Mouse (Mus musculus) adrenal gland, adult 2 months (tissue): ENCODE measurements around the gene Klhdc7b. TPM values are rescaled to one million over a fixed set of nuclear protein-coding genes. Genes with fewer than 3 reads are reported as not detected.
A peak's percentile ranks its signal among the peaks of the same experiment; 100 is the strongest.

Experiments used
- DNase-seq: peaks from one replicate; pipeline ENCODE4 v3.0.0; 2021
- long read RNA-seq: library from polyadenylated mRNA; stranded (forward); transcript quantifications from one replicate; pipeline ENCODE4 v2.0.0, GENCODE M21; 2021
- polyA plus RNA-seq: library from polyadenylated mRNA; depleted of rRNA; stranded (reverse); fragments of >200 nt; gene quantifications from 2 replicates; pipeline ENCODE4 v1.2.3, GENCODE M21; 2012; rRNA removed
- total RNA-seq, 2 experiments: library from RNA; stranded (reverse); gene quantifications; 2 replicates each; pipeline ENCODE4 v1.2.3; 2021

Gene Klhdc7b
- total RNA-seq (not detected), polyA plus RNA-seq (not detected in 2 replicates)
- long read RNA-seq, result 0 reads

DNA sequence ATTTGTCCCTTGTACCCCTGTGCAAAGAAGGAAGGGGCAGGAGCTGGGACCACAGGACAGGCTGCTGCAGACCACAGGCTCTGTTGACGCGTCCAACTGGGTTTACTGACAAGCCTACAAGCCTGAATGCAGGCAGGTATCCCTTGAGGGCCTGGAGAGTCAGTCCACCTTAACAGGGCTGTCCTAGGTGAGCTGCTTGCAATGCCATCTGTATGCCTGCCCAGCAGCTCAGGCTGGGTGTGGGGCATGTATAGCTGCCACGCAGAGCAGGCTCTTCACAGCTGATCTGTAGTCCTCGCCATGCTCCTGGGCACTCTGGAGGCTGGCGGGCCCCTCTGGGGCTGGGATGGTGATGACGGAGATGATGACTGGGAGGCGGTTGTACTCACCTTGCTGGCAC is at the start of gene Klhdc7b:
Gene Klhdc7b, plus strand, starts transcription at position 301 of the 400 bp plus-strand sequence.
- DNase-seq, result no peak

DNA sequence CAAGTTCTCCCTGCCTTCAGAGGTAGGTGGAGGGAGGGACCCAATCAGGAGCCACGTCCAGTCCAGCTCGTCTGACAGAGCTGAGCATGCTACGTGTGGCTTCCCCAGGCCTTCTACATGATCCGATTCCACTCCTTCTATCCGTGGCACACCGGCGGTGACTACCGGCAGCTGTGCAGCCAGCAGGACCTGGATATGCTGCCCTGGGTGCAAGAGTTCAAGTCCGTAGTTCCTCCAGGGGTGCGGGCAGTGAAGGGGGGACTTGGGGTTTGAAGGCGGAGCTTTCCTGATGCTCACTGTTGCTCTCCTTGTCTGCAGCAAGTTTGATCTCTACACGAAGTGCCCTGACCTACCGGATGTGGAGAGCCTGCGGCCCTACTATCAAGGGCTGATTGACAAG is 48.3 kb upstream of the Klhdc7b start:
- DNase-seq, result no peak

DNA sequence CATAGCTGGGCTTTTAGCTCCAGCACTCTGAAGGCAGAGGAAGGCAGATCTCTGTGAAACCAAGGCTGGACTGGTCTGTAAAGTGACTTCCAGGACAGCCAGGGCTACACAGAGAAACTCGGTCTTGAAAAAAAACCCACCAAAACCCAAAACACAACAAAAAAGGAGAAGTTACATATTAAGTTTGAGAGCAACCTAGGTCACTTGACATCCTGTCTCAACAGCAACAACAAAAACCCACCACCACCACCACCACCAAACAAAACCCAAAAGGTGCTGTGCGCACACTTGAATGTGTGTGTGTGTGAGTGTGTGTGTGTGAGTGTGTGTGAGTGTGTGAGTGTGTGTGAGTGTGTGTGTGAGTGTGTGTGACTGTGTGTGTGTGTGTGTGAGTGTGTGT is 45.0 kb upstream of the Klhdc7b start:
- DNase-seq, result no peak

DNA sequence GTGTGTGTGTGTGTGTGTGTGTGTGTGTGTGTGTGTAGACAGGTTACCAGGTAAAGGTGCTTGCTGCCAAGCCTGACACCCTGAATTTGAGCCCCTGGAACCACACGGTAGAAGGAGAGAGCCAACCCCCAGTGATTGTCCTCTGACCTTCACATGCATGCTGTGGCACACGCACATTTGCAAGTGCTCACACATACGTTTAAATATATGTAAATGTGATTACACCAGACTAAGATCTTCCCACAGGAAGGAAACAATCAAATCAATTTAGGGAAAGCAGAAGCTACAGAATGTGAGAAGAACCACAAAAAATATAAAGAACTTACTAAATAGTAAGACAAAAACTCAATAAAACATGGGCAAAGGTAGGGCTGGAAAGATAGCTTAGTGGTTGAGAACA is 44.6 kb upstream of the Klhdc7b start:
- DNase-seq, result no peak

DNA sequence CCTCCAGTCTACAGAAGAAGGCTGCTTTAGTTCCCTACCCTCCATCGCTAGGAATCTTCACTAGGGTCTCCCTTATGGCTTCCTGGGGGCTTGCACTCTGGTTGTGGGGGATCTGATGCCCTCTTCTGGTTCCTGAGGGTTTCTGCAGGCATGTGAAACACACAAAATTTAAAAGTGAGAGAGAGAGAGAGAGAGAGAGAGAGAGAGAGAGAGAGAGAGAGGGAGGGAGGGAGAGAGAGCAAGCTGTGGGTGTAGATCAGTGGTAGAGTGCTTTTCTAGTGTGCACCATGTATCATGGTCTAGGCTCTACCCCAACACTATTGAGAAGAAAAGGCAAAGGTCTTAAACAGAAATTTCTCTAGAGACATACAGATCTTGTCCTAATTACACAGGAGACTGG is 43.0 kb upstream of the Klhdc7b start:
- DNase-seq, result no peak

DNA sequence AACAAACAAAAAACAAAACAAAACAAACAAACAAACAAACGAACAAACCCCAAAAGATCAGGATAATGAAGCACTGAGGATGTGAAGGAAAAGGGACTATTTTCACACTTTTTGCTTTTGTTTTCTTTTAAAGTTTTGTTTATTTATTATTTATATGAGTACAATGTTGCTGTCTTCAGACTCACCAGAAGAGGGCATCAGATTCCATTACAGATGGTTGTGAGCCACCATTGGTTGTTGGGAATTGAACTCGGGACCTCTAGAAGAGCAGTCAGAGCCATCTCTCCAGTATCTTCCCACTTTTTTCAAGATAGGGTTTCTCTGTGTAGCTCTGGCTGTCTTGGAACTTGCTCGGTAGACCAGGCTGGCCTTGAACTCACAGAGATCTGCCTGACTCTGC is 41.4 kb upstream of the Klhdc7b start:
- DNase-seq, result no peak

DNA sequence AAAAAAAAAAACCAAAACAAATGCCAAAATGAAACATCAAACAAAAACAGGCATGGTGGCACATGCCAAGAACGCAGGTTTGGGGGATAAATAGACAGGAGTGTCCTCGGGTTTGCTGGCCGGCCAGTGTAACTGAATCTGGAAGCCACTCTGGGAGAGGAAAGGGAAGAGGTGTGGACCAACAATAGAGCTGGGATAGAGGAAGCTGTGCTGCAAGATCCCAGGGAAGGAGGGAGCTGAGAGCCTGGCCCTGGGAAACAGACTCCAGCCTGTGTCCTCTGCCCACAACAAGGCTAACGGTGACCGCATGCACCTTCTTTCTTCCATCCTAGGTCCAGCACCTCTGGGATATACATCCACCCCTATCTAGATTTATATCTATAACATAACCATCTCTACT is 34.3 kb upstream of the Klhdc7b start:
- DNase-seq, result no peak

DNA sequence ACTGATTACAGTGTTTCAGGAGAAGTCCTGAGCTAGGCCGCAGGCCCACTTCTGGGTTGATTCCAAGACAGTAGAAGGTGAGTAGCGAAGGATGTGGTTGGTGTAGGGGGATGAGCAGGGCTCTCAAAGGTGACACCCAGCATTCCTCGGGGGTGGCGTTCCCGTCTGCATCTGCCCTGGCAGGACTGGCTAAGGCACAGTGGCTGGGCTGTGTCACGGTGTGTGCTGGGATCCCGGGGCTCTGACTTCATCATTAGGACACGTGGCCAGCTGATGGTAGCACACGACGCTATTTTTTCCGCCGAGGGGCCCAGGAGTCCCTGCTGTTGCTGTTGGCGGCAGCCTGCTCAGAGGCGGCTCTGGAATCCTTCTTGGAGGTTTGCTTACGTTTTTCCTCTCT is 33.4 kb upstream of the Klhdc7b start:
- no peak for DNase-seq

DNA sequence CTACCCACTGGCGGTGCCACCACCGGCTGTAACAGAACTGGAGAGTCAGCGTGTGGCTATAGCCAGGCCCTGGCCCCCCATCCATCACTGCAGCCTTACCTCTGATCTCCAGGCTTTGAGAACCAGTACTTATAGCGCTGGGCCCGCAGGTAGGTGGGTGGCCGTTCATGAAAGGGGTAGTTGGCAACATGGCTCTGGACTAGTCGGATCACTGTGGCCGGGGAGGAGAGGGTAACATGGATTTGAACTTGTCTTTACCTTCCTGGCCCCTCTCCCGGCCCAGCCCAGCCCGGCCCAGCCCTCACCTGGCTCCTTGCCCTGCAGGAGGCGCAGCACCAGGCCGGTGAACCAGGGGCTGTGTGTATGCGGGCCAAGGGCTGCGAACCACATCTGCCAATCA is 32.7 kb upstream of the Klhdc7b start:
- DNase-seq, result no peak

DNA sequence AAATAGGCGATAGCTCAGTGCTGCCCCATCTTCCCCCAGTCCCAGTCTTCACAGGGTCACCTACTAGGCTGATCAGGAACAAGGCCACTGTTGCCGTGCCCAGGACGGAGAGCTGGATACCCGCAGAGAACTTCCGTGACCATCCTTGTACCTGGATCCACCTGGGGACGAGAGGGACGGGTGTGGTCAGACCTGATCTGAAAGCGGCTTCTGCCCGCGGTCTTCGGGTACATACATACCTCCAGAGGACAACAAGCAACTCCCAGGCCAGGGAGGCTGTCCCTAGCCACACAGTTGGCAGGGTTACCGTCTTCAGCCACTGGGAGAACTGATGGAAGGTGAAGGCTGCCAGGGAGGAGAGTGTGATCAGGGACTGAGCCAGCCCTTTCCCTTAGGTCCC is 31.9 kb upstream of the Klhdc7b start:
- no peak for DNase-seq

DNA sequence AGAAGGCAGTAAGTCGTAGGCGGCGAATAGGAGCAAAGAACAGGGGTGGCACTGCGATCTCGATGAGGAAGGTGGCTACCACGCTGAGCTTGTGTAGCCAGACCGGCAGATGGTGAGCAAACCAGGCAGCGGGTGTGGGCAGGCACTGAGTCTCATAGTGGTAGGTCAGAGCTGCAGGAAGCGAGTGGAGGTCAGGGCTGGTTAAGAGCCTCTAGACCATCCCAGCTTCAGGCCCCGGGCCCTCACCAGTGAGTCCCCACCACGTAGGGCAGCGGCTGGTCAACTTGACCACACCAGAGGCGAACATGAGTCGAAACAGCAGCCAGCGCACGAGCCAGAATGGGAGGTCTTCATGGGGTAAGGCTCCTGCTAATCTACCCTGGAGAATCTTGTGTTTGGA is 30.9 kb upstream of the Klhdc7b start:
- no peak for DNase-seq

DNA sequence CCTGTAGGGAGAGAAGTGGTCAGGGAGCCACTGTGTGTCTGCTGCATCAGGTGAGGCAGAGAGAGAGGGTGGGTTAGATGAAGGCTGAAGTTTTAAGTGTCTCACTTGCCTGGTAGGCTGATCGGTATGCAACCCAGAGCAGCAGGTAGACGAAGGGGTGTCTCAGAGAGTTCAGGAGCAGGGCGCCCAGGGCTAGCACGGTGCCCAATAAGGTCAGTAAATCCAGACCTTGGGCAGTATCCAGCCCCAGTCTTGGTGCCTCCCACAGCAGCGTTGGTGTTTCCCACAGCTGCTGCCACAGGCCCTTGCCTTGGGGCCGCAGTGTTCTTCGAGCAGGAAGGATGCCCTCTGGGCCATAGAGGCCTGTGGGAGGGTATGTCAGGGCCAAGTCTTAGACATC is 30.3 kb upstream of the Klhdc7b start:
- no peak for DNase-seq

DNA sequence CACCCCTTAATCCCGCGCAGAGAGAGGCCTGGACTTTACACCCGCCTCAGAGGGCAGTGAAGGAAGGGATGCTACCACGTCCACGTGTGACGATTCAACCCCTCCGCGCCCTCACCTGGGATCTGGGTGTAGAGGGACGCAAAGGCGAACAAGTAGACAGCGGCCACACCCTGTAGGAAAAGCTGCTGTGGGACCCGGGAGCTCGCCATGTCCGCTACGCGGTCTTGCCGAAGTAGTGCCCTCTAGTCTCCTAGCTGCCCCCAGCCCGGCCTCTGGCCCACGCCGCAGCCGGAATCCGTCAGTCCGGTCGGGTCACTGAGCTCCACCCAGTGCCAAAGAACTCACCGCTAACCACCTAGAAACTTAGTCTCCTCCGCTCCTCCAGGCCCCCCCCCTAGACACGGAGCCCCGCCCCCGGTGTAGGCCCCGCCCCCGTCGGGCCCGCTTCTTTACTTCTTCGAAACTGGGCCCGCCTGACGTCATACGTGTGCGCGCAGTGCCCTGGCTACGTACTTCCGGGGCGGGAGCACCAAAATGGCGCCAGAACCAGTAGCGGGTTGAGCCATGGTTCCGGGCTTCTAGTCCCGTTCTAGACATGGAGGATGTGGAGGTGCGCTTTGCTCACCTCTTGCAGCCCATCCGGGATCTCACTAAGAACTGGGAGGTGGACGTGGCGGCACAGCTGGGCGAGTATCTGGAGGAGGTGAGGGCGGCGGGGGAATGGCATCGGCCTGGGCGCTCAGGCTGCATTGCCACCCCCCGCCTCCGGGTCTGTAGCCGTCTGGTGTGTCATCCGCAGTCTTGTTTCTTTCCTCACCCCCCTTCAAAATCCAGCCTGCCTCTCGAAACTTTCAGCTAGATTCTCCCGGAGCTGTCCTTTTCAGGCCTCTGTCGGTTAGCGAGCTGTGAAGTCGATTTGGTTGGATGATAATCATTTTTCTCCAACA is 29.2 kb upstream of the Klhdc7b start, which contains the start of the genes Lmf2 and Ncaph2:
Gene Lmf2, minus strand, starts transcription at position 419 of the 947 bp plus-strand sequence.
Gene Ncaph2, plus strand, starts transcription at position 479 of the 947 bp plus-strand sequence.
- peak; percentile 96 for DNase-seq

DNA sequence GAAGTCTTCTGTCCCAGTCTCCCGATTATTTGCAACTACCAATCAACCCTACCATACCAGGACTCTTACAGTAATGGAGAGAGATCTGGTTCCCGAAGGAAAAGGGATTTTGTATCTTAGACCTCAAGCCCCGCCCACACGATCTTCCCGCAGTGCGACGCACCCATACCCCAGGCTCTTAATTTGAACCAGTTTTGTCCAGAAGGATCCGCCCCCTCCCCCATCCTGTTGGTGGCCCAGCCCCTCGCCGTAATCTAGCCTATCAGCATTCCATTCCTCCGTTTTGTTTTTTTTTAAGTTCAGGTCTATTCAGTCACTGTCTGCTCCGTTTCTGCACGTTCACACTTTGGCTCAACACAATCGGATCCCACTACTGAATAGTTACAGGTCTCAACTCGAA is 28.3 kb upstream of the Klhdc7b start:
- DNase-seq, result peak; percentile 77

DNA sequence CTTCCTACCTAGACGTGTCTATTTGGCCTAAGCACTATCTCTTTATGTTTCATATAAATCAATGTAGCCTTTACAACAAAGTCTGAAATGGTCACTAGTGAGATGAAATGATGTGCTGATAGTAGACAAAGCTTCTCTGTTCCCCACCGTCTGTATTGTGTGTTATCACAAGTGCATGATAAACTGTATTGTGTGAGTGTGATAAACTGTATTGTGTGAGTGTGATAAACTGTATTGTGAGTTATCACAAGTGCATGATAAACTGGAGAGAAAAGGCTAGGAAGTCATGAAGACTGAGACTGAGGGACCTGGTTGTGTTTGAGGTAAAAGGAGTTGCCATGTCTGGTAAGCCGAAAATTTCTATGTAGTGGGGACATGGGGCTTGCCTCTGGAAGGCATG is 25.9 kb upstream of the Klhdc7b start:
- DNase-seq, result no peak

DNA sequence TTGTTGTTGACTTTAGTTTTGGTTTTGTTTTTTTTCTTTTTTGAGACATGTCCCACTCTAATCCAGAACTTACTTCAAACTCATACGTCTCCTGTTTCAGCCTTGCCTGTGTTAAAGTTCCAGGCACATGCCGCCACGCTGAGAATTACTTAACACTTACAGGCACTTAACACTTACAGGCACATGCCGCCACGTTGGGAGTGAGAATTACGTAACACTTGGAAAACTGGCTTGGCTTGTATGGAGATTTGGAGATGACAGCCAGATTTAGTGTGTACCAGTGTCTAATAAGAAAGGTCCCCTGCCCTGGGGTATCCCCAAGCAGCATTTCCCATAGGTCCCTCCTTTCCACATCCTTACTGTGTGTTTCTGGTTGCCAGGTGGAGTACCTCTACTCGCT is 21.7 kb upstream of the Klhdc7b start:
- no peak for DNase-seq

DNA sequence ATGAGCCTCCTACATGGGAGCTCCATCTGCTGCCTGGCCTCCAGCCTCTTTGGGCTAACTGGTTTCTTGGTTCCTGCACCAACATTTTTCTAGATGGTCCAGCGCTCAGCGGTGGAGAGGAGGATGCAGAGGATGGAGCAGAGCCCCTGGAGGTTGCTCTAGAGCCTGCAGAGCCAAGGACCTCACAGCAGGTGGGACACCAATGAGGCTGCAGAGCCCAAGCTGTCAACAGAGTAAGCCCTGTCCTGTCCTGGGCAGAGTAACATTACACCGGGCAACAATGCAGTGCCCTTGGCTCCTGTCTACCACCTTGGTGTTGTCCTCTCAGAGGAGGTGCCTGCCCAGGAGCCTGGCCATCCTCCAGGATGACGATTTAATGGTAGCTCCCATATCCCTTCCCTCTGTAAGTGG is 19.6 kb upstream of the Klhdc7b start:
- DNase-seq, result no peak

DNA sequence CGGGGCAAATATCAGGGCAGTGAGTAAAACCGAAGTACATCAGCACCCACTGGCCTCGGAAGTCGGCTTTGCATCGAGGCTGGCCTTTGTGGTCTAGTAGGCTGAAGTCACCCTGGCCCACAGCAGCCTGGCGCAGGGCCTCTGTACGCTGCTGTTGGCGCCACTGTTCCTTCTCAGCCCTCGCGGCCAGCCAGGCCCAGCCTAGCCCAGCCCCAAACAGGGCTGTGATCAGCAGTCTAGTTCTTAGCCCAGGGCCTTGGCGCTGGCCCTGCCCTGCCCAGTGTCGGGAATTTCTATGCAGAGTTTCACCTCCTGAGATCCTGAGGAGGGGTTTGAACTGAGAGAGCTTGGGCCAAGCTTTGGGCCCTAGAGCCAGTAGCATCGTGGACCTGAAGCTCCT is 12.6 kb upstream of the Klhdc7b start:
- DNase-seq, result no peak

DNA sequence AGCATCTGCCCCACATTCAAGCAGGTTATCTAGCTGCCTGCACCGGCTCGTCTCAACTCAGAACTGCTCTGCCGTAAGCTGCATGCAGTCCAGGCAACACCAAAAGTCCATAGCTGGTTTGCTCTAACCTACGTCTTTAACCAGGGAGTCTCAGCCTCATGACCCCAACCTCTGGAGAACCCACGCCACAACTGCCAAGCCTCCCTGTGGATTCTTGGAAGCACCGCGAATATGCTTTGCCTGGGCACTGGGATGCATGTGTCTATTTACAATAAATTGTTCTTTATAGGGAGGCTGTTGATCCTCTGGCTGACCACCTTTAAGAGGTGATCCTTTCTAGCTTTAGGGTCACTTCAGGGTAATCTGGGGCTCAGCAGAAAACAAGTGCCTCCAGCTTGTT is 12.2 kb upstream of the Klhdc7b start:
- no peak for DNase-seq

DNA sequence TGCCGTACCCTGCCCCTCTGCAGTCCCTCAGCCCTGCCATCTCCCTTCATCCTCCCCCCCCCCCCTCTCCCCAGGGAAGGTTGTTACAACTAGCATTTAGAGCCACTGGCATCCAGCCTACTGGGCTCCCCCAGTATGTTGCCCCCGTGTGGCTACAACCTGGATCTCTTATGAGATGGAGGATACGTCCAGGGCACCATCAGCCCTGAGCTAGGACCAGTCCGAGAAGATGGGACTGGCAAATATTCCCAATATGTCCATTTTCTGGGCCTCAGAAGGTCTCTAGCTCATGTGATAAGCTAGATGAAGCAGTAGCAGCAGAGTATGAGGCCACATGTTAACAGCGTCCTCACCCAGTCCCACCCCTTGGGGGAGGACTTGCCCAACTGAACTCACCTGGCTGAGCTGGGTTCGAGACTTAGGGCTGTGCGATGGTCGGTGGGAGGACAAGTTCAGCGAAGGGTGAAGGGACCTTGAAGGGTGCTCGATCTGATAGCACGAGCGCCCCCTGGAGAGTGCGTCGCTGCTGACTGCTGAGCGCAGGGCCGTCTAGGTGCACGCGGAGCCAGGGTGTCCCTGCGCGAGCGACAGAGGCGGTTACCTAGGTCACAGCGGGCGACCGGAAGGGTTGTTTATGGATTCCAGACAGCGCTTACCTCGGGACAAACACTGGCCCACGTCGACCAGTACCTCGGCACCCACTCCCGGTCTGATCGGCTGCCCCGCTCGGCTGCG is 11.5 kb upstream of the Klhdc7b start:
- DNase-seq, result peak; percentile 90

DNA sequence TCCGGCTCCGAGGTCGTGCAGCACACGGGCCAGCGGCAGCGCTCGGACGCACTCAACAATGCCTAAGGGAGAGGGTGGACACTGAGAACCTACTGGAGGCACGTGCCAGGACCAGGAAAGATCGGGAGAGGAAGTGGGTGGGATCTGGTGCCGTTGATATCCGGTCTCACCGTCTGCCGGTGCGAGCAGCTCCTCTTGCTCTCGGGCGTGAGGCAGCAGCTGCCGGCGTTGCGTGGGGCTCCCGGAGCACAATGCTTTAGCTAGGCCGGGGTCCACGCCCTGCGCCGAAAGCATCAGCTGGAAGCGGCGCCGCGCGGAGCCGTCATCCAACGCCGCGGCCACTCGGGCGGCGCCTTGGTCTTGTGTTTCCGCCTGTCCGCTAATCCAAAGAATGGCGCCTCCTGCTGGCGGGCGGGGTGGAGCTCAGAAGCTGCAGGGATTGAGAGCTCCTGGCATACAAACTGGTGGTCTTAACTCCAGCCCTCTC is 10.9 kb upstream of the Klhdc7b start, which contains the start of gene Sco2:
Gene Sco2, minus strand, starts transcription at position 85 of the 487 bp plus-strand sequence.
- peak; percentile 93 for DNase-seq

DNA sequence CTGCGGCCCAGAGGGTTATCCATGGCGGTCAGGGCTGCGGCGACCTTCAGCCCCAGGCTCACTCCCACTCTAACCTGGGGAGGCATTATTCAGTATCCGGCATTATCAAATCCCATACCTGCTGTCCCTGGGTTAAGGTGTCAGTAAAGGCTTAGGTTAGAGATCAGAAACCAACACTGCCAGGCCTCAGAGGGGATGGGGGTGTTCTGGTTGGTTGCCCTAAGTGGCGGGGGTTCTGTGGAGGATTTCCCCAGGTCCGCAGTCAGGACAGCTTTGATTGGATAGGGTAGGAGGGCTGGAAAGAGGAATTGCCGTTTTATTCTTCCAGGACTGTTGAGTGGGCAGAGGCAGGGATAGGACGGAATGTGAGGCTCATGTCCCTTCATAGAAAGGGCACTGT is 10.4 kb upstream of the Klhdc7b start:
- no peak for DNase-seq
